Mouse (Mus musculus) lung, adult 2 months (tissue): Measurements from ENCODE around the gene Gm13871.
"Not testable (repeated sequence)": the region's sequence is repeated elsewhere in the genome, so short reads cannot be mapped to it uniquely, and the experiment has no call there.

ENCODE experiments used
- CTCF ChIP-seq: fragments of 200-500 bp; IDR thresholded peaks from 2 replicates; pipeline ENCODE4 v1.5.1; 2011; ENCODE audit warnings: mild to moderate bottlenecking, low read length, control low read depth; ENCODE audit not compliant: insufficient read depth
- POLR2A ChIP-seq: fragments of 200-500 bp; IDR thresholded peaks from 2 replicates; pipeline ENCODE4 v1.6.1; 2011; ENCODE audit warnings: low read depth, mild to moderate bottlenecking, control low read depth, low read length, borderline replicate concordance; ENCODE audit errors: extremely low read depth

GRCm38 (mm10) chr4:73891012-73891411 is 14.7 kb downstream of the Gm13871 start, which contains the start of gene Gm11757:
- TF ChIP-seq CTCF, POLR2A: not testable (repeated sequence)
